Mouse (Mus musculus) embryonic facial prominence, embryonic 14.5 days (tissue): Measurements from ENCODE around the gene Chrm4. TPM values are rescaled to one million over a fixed set of nuclear protein-coding genes. Genes with fewer than 3 reads are reported as not detected.

Source experiments
- ATAC-seq: fragments of 200-750 bp; cut with Nextera tagmentation; 2 replicates; pipeline ENCODE4 v1.8.0; 2017; ENCODE audit warnings: low read depth, moderate number of reproducible peaks, moderate TSS enrichment
- DNase-seq: peaks from one replicate; pipeline ENCODE4 v3.0.0-alpha.2; 2015; ENCODE audit warnings: low spot score
- H3K27ac ChIP-seq: fragments of 300-500 bp; sonication (generic); replicated peaks from 2 replicates; pipeline ENCODE4 v1.5.1; 2014; ENCODE audit warnings: low read depth, mild to moderate bottlenecking, low read length, moderate library complexity
- H3K27me3 ChIP-seq: fragments of 300-500 bp; sonication (generic); replicated peaks from 2 replicates; pipeline ENCODE4 v1.6.1; 2014; ENCODE audit warnings: low read length; ENCODE audit not compliant: control insufficient read depth, insufficient read depth
- H3K36me3 ChIP-seq: fragments of 300-500 bp; sonication (generic); 2 replicates; pipeline ENCODE4 v1.6.1; 2014; ENCODE audit warnings: low read length, mixed read lengths; ENCODE audit not compliant: control insufficient read depth, insufficient read depth
- H3K4me1 ChIP-seq: fragments of 300-500 bp; sonication (generic); 2 replicates; pipeline ENCODE4 v1.6.1; 2014; ENCODE audit warnings: antibody characterized with exemption, low read length; ENCODE audit not compliant: control insufficient read depth, insufficient read depth
- H3K4me2 ChIP-seq: fragments of 300-500 bp; sonication (generic); 2 replicates; pipeline ENCODE4 v1.6.1; 2014; ENCODE audit warnings: low read depth, mild to moderate bottlenecking, low read length, moderate library complexity, mixed read lengths
- H3K4me3 ChIP-seq: fragments of 300-500 bp; sonication (generic); 2 replicates; pipeline ENCODE4 v1.5.1; 2014; ENCODE audit warnings: low read depth, mild to moderate bottlenecking, low read length
- H3K9ac ChIP-seq: fragments of 300-500 bp; sonication (generic); 2 replicates; pipeline ENCODE4 v1.6.1; 2014; ENCODE audit warnings: low read depth, mild to moderate bottlenecking, low read length, moderate library complexity, mixed read lengths
- H3K9me3 ChIP-seq: fragments of 300-500 bp; sonication (generic); 2 replicates; pipeline ENCODE4 v1.6.1; 2016; ENCODE audit warnings: low read length; ENCODE audit not compliant: control insufficient read depth
- WGBS: fragments of 180-500 bp; shearing (Covaris S2); extraction: QIAGEN DNeasy Blood & Tissue Kit; methylation state at CpG from one replicate; pipeline ENCODE4 v1.1.7; 2014; 5-methylcytosine and 5-hydroxymethylcytosine counted together
- polyA plus RNA-seq: library from polyadenylated mRNA; unstranded; fragments of >200 nt; fragmentation: Nextera tagmentation; extraction: Ambion mirVana; gene quantifications from 2 replicates; pipeline ENCODE4 v1.2.1, GENCODE M21; 2014

Gene Chrm4
- polyA plus RNA-seq, 1 experiment from 2014 or later, result 0.31 TPM

GRCm38 (mm10) chr2:91927826-91928533, 931 bp downstream of the Chrm4 start:
- Histone ChIP-seq H3K9me3 (no peaks in the 10 kb centered on the region), H3K27me3 (peaks cover 18% of the 10 kb centered on the region), H3K4me1 (peaks cover 22% of the 10 kb centered on the region), H3K4me3 (no peak overlapping the region), H3K4me2 (peak overlapping the region; percentile 21), H3K36me3 (peaks cover 10% of the 10 kb centered on the region; the same call in 1 of the 2 replicates), H3K9ac (no peak overlapping the region), H3K27ac (no peak overlapping the region)
- 47% methylated on average over 26 of the region's 34 CpGs for WGBS
- no peak for ATAC-seq
- peak; percentile 68 for DNase-seq

GRCm38 (mm10) chr2:91928534-91929350, 1.7 kb downstream of the Chrm4 start:
- H3K9ac ChIP-seq, result no peak overlapping the region
- no peak overlapping the region for H3K4me2 ChIP-seq
- H3K9me3 ChIP-seq, result no peaks in the 10 kb centered on the region
- H3K4me3 ChIP-seq, result no peak overlapping the region
- peaks cover 10% of the 10 kb centered on the region for H3K27me3 ChIP-seq
- no peak overlapping the region for H3K27ac ChIP-seq
- WGBS, result 72% methylated on average over 23 of the region's 23 CpGs
- peaks cover 16% of the 10 kb centered on the region for H3K4me1 ChIP-seq
- ATAC-seq (no peak), DNase-seq (no peak)
- H3K36me3 ChIP-seq, result peaks cover 18% of the 10 kb centered on the region; the same call in 1 of the 2 replicates

DNA sequence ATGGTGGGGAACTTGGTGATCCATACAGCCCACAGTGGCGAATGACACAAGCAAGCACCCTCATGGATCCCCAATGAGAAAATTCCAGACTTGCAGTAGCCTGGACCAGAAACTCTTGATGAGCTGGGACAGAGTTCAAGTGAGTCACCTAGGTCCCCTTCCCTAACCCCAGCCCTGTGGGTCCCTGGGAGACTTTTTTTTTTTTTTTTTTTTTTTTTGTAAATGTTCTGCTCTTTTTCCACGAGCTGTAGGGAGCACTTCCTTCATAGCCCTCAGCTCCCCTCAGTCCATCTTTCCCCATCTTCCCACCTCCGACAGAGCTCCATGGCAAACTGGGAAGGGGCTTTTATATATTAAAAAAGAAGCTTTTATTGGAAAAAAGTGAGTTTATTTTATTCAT, 2.4 kb downstream of the Chrm4 start:
- Histone ChIP-seq H3K9me3 (no peaks in the 10 kb centered on the region), H3K36me3 (peaks cover 20% of the 10 kb centered on the region; the same call in 1 of the 2 replicates), H3K27me3 (peaks cover 4% of the 10 kb centered on the region; the same call in 1 of the 2 replicates), H3K4me3 (peak overlapping the region; percentile 71), H3K4me1 (peaks cover 14% of the 10 kb centered on the region), H3K27ac (no peak overlapping the region), H3K9ac (peak overlapping the region; percentile 97; the same call in 1 of the 2 replicates), H3K4me2 (peak overlapping the region; percentile 58)
- ATAC-seq (no peak), DNase-seq (no peak)
- 57% methylated on average over 3 of the region's 3 CpGs for WGBS

GRCm38 (mm10) chr2:91929936-91930335, 2.9 kb downstream of the Chrm4 start:
- H3K27ac ChIP-seq, result no peak overlapping the region
- 8% methylated on average over 11 of the region's 12 CpGs for WGBS
- no peaks in the 10 kb centered on the region for H3K9me3 ChIP-seq
- DNase-seq, result peak; percentile 90
- ATAC-seq, result no peak
- no peaks in the 10 kb centered on the region for H3K27me3 ChIP-seq
- H3K9ac ChIP-seq, result peak overlapping the region; percentile 97
- peaks cover 14% of the 10 kb centered on the region for H3K4me1 ChIP-seq
- peak overlapping the region; percentile 58 for H3K4me2 ChIP-seq
- H3K36me3 ChIP-seq, result peaks cover 24% of the 10 kb centered on the region; the same call in 1 of the 2 replicates
- H3K4me3 ChIP-seq, result peak overlapping the region; percentile 71

DNA sequence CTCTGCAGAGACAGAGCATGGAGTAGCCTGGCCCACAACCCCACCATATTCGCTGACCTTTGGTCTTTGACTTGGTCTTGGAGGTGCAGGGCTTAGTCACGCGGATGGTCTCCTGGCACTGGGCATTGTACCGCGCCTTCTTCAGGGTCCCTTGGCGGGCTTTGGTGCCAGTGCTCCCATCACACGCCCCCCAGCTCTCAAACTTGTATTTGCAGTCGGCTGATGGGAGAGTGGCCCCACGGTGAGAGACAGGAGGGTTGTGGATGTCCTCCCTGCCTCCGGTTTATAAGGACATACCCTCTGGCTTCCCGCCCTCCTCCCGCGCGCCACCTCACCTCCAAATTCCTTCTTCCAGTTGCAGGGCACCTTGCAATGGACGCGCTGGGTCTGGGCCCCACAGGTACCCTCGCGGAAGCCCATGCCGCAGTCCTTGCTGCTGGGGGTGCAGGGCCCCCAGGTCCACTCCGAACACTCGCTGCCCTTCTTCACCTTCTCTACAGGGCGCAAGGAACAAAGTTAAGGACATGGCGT, 3.8 kb downstream of the Chrm4 start:
- Histone ChIP-seq H3K9me3 (no peaks in the 10 kb centered on the region), H3K4me1 (peaks cover 14% of the 10 kb centered on the region), H3K9ac (peak overlapping the region; percentile 97), H3K36me3 (peaks cover 33% of the 10 kb centered on the region), H3K4me3 (peak overlapping the region; percentile 71), H3K4me2 (peak overlapping the region; percentile 58), H3K27me3 (no peaks in the 10 kb centered on the region), H3K27ac (peak overlapping the region; percentile 98)
- no peak for ATAC-seq
- no peak for DNase-seq
- 2% methylated on average over 23 of the region's 23 CpGs for WGBS

DNA sequence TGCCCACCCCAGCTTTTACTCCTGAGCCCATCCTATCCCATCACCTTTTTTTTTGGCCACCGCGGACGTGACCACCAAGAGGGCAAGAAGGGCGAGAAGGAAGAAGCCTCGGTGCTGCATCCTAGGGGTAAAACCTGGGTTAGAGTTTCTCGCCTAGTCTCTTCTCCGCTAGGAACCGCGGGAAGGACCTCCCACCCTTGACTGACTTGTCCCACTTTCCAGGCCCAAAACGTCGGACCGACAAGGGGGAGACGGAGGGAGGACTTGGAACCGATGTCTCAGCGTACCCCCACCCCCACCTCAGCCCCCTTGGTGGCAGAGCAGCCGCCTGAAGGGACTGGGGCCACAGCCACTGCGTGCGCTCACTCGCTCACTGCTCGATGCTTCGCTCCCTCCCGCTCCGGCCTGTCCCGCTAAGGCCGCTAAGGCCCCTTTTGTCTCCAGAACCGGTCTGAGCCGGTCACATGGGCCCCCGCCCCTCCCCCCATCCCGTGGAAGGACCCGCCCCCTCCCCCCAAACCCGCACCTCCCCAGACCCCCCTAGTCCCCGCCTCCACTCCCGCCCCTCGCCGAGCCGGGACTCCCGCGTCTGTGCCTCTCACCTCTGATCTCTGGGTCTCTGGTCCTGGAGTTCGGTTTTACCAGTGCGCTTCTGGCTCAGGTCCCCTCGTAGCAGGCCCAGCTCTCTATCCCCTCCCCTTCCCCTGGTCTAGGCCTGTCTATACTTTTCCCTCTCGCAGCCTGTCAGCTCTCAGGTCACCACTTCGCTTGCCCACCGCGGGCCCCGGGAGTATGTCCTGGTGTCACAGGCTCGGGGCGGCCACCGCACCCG, 4.5 kb downstream of the Chrm4 start:
- Histone ChIP-seq H3K27ac (peak overlapping the region; percentile 98), H3K9me3 (no peaks in the 10 kb centered on the region), H3K4me2 (peak overlapping the region; percentile 58), H3K4me3 (peak overlapping the region; percentile 71), H3K27me3 (no peaks in the 10 kb centered on the region), H3K36me3 (peaks cover 40% of the 10 kb centered on the region), H3K4me1 (peaks cover 14% of the 10 kb centered on the region), H3K9ac (peak overlapping the region; percentile 97)
- peak; percentile 92 for DNase-seq
- ATAC-seq, result peak; percentile 82
- WGBS, result under 1% methylated on average over 32 of the region's 50 CpGs

DNA sequence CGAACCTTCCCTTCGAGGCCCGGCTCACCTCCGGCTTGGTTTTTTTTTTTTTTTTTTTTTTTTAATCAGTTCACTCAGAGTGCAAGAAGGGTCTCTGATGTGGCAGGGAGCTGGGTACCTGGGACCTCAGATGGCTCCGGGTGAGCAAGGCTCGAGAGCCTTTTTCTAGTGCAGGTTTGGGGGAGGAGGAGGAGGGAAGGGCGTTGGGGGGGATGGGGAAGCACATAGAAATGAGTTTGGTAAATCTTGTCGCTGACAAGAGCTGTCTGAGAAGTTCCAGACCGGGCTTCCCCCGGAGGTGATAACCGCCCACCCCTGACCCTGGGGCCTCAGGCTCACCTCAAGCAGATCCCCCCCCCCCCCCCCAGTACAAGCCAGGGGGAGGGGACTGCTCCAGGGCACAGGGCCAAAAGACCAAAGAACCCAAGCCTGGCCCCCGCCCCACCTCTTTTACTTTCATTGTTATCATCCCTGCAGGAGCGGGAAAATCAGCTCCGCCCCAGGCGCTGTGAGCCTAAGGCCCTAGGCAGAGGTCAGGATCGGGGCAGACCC, 5.2 kb downstream of the Chrm4 start, which contains the start of gene Mdk:
Gene Mdk (minus strand): TSS at position 138 of the 552 bp plus-strand sequence.
- DNase-seq (peak; percentile 48), ATAC-seq (no peak)
- H3K4me1 ChIP-seq, result peaks cover 14% of the 10 kb centered on the region
- peaks cover 47% of the 10 kb centered on the region for H3K36me3 ChIP-seq
- H3K9me3 ChIP-seq, result no peaks in the 10 kb centered on the region
- peak within 1 kb of the TSS; percentile 58 for H3K4me2 ChIP-seq
- peak within 1 kb of the TSS; percentile 97 for H3K9ac ChIP-seq
- 7% methylated on average over 16 of the region's 16 CpGs for WGBS
- H3K4me3 ChIP-seq, result peak within 1 kb of the TSS; percentile 71
- H3K27me3 ChIP-seq, result no peaks in the 10 kb centered on the region
- H3K27ac ChIP-seq, result peak within 1 kb of the TSS; percentile 98
